Mouse (Mus musculus) lung, adult 2 months (tissue): Measurements from ENCODE around the gene Hist2h2bb.

Experiments used
- CTCF ChIP-seq: fragments of 200-500 bp; IDR thresholded peaks from 2 replicates; pipeline ENCODE4 v1.5.1; 2011; ENCODE audit warnings: mild to moderate bottlenecking, low read length, control low read depth; ENCODE audit not compliant: insufficient read depth
- POLR2A ChIP-seq: fragments of 200-500 bp; IDR thresholded peaks from 2 replicates; pipeline ENCODE4 v1.6.1; 2011; ENCODE audit warnings: low read depth, mild to moderate bottlenecking, control low read depth, low read length, borderline replicate concordance; ENCODE audit errors: extremely low read depth

DNA sequence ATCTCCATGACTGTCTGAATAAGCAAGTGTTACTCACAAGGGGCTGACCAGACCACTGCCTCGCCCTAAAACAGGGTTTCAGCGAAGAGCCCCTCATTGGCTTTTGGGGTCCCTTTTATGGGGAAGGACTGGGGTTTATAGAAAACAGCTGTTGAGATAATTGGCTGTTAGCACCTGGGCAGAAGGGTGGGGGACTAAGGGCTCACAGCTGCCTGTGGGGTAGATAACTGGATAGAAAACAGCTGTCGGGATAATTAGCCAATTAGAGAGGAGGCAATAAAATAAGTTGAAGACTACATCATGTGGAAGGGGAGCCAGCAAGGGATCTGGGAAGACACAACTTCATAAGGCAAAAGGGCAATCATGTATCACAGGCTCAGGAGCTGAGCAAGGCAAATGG is 18.7 kb upstream of the Hist2h2bb start:
- TF ChIP-seq CTCF (no peak), POLR2A (no peak)
